Mouse (Mus musculus) liver, adult 2 months (tissue): ENCODE results near the gene Xpnpep1. TPM values are rescaled to one million over a fixed set of nuclear protein-coding genes. Genes with fewer than 3 reads are reported as not detected.
A peak's percentile ranks its signal among the peaks of the same experiment; 100 is the strongest.

Experiments used
- DNase-seq: peaks from one replicate; pipeline ENCODE4 v3.0.0-alpha.2; 2011; ENCODE audit warnings: low read depth, low spot score; ENCODE audit errors: extremely low read depth
- H3K27ac ChIP-seq: fragments of 200-500 bp; replicated peaks from 2 replicates; pipeline ENCODE4 v1.5.1; 2012; ENCODE audit warnings: low read depth, mild to moderate bottlenecking, control low read depth, inconsistent platforms, low read length; ENCODE audit not compliant: insufficient read depth
- H3K27me3 ChIP-seq: fragments of 200-500 bp; 2 replicates; pipeline ENCODE4 v1.6.1; 2012; ENCODE audit warnings: mild to moderate bottlenecking, moderate library complexity, low read length, inconsistent platforms; ENCODE audit not compliant: control insufficient read depth, insufficient read depth
- H3K36me3 ChIP-seq: fragments of 200-500 bp; 2 replicates; pipeline ENCODE4 v1.6.1; 2012; ENCODE audit warnings: low read length, inconsistent platforms; ENCODE audit not compliant: control insufficient read depth, insufficient read depth
- H3K4me1 ChIP-seq: fragments of 200-500 bp; 2 replicates; pipeline ENCODE4 v1.6.1; 2011; ENCODE audit warnings: low read length; ENCODE audit not compliant: control insufficient read depth, insufficient read depth
- H3K4me3 ChIP-seq: fragments of 200-500 bp; 2 replicates; pipeline ENCODE4 v1.5.1; 2011; ENCODE audit warnings: low read depth, mild to moderate bottlenecking, control low read depth, low read length, moderate library complexity; ENCODE audit not compliant: insufficient read depth
- H3K79me2 ChIP-seq: fragments of 200-500 bp; 2 replicates; pipeline ENCODE4 v1.6.1; 2012; ENCODE audit warnings: inconsistent platforms, mild to moderate bottlenecking, low read length, moderate library complexity; ENCODE audit not compliant: control insufficient read depth, insufficient read depth
- H3K9ac ChIP-seq: fragments of 200-500 bp; 2 replicates; pipeline ENCODE4 v1.6.1; 2012; ENCODE audit warnings: low read depth, mild to moderate bottlenecking, control low read depth, inconsistent platforms, low read length
- CTCF ChIP-seq: fragments of 200-500 bp; IDR thresholded peaks from 2 replicates; pipeline ENCODE4 v1.5.1; 2011; ENCODE audit warnings: low read depth, low read length, control low read depth
- POLR2A ChIP-seq: fragments of 200-500 bp; IDR thresholded peaks from 2 replicates; pipeline ENCODE4 v1.6.1; 2011; ENCODE audit warnings: low read length, control low read depth; ENCODE audit not compliant: insufficient read depth; ENCODE audit errors: extremely low read depth
- WGBS: fragments of 180-500 bp; shearing (Covaris S2); methylation state at CpG from one replicate; pipeline ENCODE4 v1.1.7; 2018; 5-methylcytosine and 5-hydroxymethylcytosine counted together
- polyA plus RNA-seq: library from polyadenylated mRNA; depleted of rRNA; stranded (reverse); fragments of >200 nt; gene quantifications from 2 replicates; pipeline ENCODE4 v1.2.3, GENCODE M21; 2012
- total RNA-seq: library from RNA; depleted of rRNA; stranded (reverse); fragments of >200 nt; gene quantifications from 2 replicates; pipeline ENCODE4 v1.2.3, GENCODE M21; 2014

Xpnpep1 gene
- total and polyA plus RNA-seq, 2 experiments: 37.1 to 38.3 TPM

GRCm38 (mm10) chr19:52992880-52993440 is 47.1 kb downstream of the Xpnpep1 start:
- no peak for DNase-seq
- Histone ChIP-seq H3K36me3 (peaks cover 39% of the 10 kb centered on the region), H3K27me3 (no peaks in the 10 kb centered on the region), H3K79me2 (no peaks in the 10 kb centered on the region), H3K4me1 (no peaks in the 10 kb centered on the region), H3K4me3 (no peak overlapping the region), H3K27ac (no peak overlapping the region), H3K9ac (no peak overlapping the region)
- WGBS: 85% methylated on average over 11 of the region's 11 CpGs
- 0 out of 2 replicates have a peak, but pooled peaks have one; percentile 16 for TF ChIP-seq CTCF
- TF ChIP-seq POLR2A: no peak

- no peak overlapping the region for H3K27ac ChIP-seq
- TF ChIP-seq CTCF: no peak
- TF ChIP-seq POLR2A: no peak
- H3K4me3 ChIP-seq: no peak overlapping the region
- no peaks in the 10 kb centered on the region for H3K4me1 ChIP-seq
- no peaks in the 10 kb centered on the region for H3K27me3 ChIP-seq
- H3K9ac ChIP-seq: no peak overlapping the region
- DNase-seq: no peak
- peaks cover 35% of the 10 kb centered on the region for H3K36me3 ChIP-seq
- WGBS: 94% methylated on average over 10 of the region's 10 CpGs
- H3K79me2 ChIP-seq: no peaks in the 10 kb centered on the region
These were observed 48.1 kb downstream of the Xpnpep1 start for GRCm38 (mm10) chr19:52991924-52992323.

GRCm38 (mm10) chr19:52979020-52979711 is 60.8 kb downstream of the Xpnpep1 start:
- H3K27me3 ChIP-seq: no peaks in the 10 kb centered on the region
- TF ChIP-seq POLR2A: no peak
- TF ChIP-seq CTCF: no peak
- H3K4me1 ChIP-seq: no peaks in the 10 kb centered on the region
- no peak overlapping the region for H3K4me3 ChIP-seq
- no peak overlapping the region for H3K9ac ChIP-seq
- WGBS: 64% methylated on average over 12 of the region's 12 CpGs
- DNase-seq: no peak
- no peaks in the 10 kb centered on the region for H3K79me2 ChIP-seq
- H3K36me3 ChIP-seq: no peaks in the 10 kb centered on the region
- H3K27ac ChIP-seq: no peak overlapping the region

GRCm38 (mm10) chr19:52975564-52976185 is 64.3 kb downstream of the Xpnpep1 start:
- WGBS: 54% methylated on average over 15 of the region's 15 CpGs
- no peaks in the 10 kb centered on the region for H3K27me3 ChIP-seq
- H3K9ac ChIP-seq: no peak overlapping the region
- TF ChIP-seq CTCF: peak; percentile 81
- TF ChIP-seq POLR2A: no peak
- no peak overlapping the region for H3K4me3 ChIP-seq
- H3K4me1 ChIP-seq: no peaks in the 10 kb centered on the region
- no peaks in the 10 kb centered on the region for H3K79me2 ChIP-seq
- no peak overlapping the region for H3K27ac ChIP-seq
- no peaks in the 10 kb centered on the region for H3K36me3 ChIP-seq
- peak; percentile 17 for DNase-seq

GRCm38 (mm10) chr19:52966339-52966738 is 73.7 kb downstream of the Xpnpep1 start:
- Histone ChIP-seq H3K4me3 (no peak overlapping the region), H3K36me3 (no peaks in the 10 kb centered on the region), H3K4me1 (no peaks in the 10 kb centered on the region), H3K27ac (no peak overlapping the region), H3K27me3 (no peaks in the 10 kb centered on the region), H3K79me2 (no peaks in the 10 kb centered on the region), H3K9ac (no peak overlapping the region)
- no peak for TF ChIP-seq CTCF
- TF ChIP-seq POLR2A: no peak
- DNase-seq: no peak
- 86% methylated on average over 8 of the region's 8 CpGs for WGBS

GRCm38 (mm10) chr19:52962745-52963144 is 77.3 kb downstream of the Xpnpep1 start:
- no peak for DNase-seq
- H3K36me3 ChIP-seq: no peaks in the 10 kb centered on the region
- no peak overlapping the region for H3K9ac ChIP-seq
- no peaks in the 10 kb centered on the region for H3K27me3 ChIP-seq
- H3K4me3 ChIP-seq: no peak overlapping the region
- H3K79me2 ChIP-seq: no peaks in the 10 kb centered on the region
- no peaks in the 10 kb centered on the region for H3K4me1 ChIP-seq
- TF ChIP-seq POLR2A: no peak
- TF ChIP-seq CTCF: no peak
- WGBS: 91% methylated on average over 2 of the region's 2 CpGs
- no peak overlapping the region for H3K27ac ChIP-seq
